Mouse (Mus musculus): ENCODE measurements around the gene Gsg1l. TPM values are rescaled to one million over a fixed set of nuclear protein-coding genes. Genes with fewer than 3 reads are reported as not detected.

The Gsg1l gene
- polyA plus RNA-seq, 1 experiment, result 0.05 TPM

- 33% methylated on average over 16 of the region's 16 CpGs for WGBS
- no peaks in the 10 kb centered on the region for H3K36me3 ChIP-seq (ENCODE audit: control insufficient read depth, insufficient read depth, low read length)
- H3K27me3 ChIP-seq (ENCODE audit: control insufficient read depth, insufficient read depth, low read length), result no peaks in the 10 kb centered on the region
- no peak for DNase-seq (ENCODE audit: low read depth in 1 of 2, low spot score in 2 of 2)
- TF ChIP-seq CTCF (IDR thresholded peaks at IDR 0.05; ENCODE audit: extremely low read depth, insufficient read depth, insufficient read length, insufficient replicate concordance) (no peak), POLR2A (IDR thresholded peaks at IDR 0.05; ENCODE audit: low read depth, low read length) (no peak)
- no peak overlapping the region for H3K4me3 ChIP-seq (ENCODE audit: extremely low read depth, insufficient read depth, insufficient read length)
- no peaks in the 10 kb centered on the region for H3K4me1 ChIP-seq (ENCODE audit: control insufficient read depth, insufficient read depth, insufficient read length)
- H3K27ac ChIP-seq (ENCODE audit: insufficient read depth, low read length), result no peak overlapping the region
Measured at GRCm38 (mm10) chr7:125933356-125934244, 148.6 kb downstream of the Gsg1l start.

GRCm38 (mm10) chr7:125931602-125932001, 150.6 kb downstream of the Gsg1l start:
- WGBS, result 77% methylated on average over 5 of the region's 5 CpGs

DNA sequence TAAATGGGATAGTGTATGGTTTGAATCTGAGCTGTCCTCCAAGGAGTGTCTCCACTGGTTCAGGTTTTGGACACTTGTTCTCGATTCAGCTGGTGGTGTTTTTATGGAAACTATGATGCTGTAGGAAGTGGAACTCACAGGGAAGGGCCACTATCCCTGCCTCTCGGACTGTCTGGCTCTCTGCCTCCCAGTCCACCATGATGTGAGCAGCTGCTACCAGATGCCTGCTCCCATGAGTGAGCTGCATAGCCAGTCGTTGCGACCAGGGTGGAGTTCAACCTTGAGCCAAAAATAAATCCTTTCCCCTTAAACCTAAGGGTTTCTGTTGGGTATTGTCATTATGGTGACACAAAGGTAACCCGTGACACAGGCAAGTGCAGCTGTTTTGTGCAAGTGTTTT, 158.2 kb downstream of the Gsg1l start:
- Histone ChIP-seq H3K27me3 (ENCODE audit: control insufficient read depth, insufficient read depth, low read length) (no peaks in the 10 kb centered on the region), H3K4me1 (ENCODE audit: control insufficient read depth, insufficient read depth, insufficient read length) (peaks cover 9% of the 10 kb centered on the region; the same call in 1 of the 2 replicates), H3K4me3 (ENCODE audit: extremely low read depth, insufficient read depth, insufficient read length) (no peak overlapping the region), H3K36me3 (ENCODE audit: control insufficient read depth, insufficient read depth, low read length) (no peaks in the 10 kb centered on the region), H3K27ac (ENCODE audit: insufficient read depth, low read length) (no peak overlapping the region)
- 83% methylated on average over 5 of the region's 5 CpGs for WGBS
- TF ChIP-seq CTCF (IDR thresholded peaks at IDR 0.05; ENCODE audit: extremely low read depth, insufficient read depth, insufficient read length, insufficient replicate concordance) (no peak), POLR2A (IDR thresholded peaks at IDR 0.05; ENCODE audit: low read depth, low read length) (no peak)
- no peak for DNase-seq (ENCODE audit: low read depth in 1 of 2, low spot score in 2 of 2)

More at GRCm38 (mm10) chr7:125931602-125932001, 150.6 kb downstream of the Gsg1l start:
- DNase-seq (ENCODE audit: low read depth in 1 of 2, low spot score in 2 of 2), result no peak
- Histone ChIP-seq H3K27ac (ENCODE audit: insufficient read depth, low read length) (no peak overlapping the region), H3K36me3 (ENCODE audit: control insufficient read depth, insufficient read depth, low read length) (no peaks in the 10 kb centered on the region), H3K4me3 (ENCODE audit: extremely low read depth, insufficient read depth, insufficient read length) (no peak overlapping the region), H3K27me3 (ENCODE audit: control insufficient read depth, insufficient read depth, low read length) (no peaks in the 10 kb centered on the region), H3K4me1 (ENCODE audit: control insufficient read depth, insufficient read depth, insufficient read length) (no peaks in the 10 kb centered on the region; the same call in 1 of the 2 replicates)
- no peak for TF ChIP-seq CTCF (IDR thresholded peaks at IDR 0.05; ENCODE audit: extremely low read depth, insufficient read depth, insufficient read length, insufficient replicate concordance)
- no peak for TF ChIP-seq POLR2A (IDR thresholded peaks at IDR 0.05; ENCODE audit: low read depth, low read length)

DNA sequence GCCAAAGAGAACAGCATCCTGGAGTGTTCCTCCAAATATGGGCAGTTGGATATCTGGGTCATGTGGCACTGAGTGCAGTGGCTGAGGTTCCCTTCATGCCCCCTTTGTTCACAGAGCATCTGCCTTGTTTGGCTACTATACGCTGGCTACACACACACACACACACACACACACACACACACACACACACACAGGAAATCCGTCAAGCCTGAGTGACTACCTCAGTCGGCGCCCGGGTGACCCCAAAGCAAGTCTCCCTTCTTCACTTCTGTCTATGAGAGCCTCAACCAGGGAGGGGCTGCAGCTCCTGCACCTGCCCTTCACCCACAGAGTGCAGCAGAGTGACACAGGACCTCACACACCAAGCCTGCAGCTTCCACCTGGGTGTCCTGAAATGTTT, 161.4 kb downstream of the Gsg1l start:
- H3K27ac ChIP-seq (ENCODE audit: insufficient read depth, low read length), result no peak overlapping the region
- no peaks in the 10 kb centered on the region for H3K36me3 ChIP-seq (ENCODE audit: control insufficient read depth, insufficient read depth, low read length)
- H3K27me3 ChIP-seq (ENCODE audit: control insufficient read depth, insufficient read depth, low read length), result no peaks in the 10 kb centered on the region
- peak; percentile 22 to 60 for DNase-seq (ENCODE audit: low read depth in 1 of 2, low spot score in 2 of 2)
- WGBS, result 9% methylated on average over 5 of the region's 5 CpGs
- no peak for TF ChIP-seq CTCF (IDR thresholded peaks at IDR 0.05; ENCODE audit: extremely low read depth, insufficient read depth, insufficient read length, insufficient replicate concordance)
- no peak for TF ChIP-seq POLR2A (IDR thresholded peaks at IDR 0.05; ENCODE audit: low read depth, low read length)
- H3K4me3 ChIP-seq (ENCODE audit: extremely low read depth, insufficient read depth, insufficient read length), result no peak overlapping the region
- H3K4me1 ChIP-seq (ENCODE audit: control insufficient read depth, insufficient read depth, insufficient read length), result peaks cover 9% of the 10 kb centered on the region; the same call in 1 of the 2 replicates

DNA sequence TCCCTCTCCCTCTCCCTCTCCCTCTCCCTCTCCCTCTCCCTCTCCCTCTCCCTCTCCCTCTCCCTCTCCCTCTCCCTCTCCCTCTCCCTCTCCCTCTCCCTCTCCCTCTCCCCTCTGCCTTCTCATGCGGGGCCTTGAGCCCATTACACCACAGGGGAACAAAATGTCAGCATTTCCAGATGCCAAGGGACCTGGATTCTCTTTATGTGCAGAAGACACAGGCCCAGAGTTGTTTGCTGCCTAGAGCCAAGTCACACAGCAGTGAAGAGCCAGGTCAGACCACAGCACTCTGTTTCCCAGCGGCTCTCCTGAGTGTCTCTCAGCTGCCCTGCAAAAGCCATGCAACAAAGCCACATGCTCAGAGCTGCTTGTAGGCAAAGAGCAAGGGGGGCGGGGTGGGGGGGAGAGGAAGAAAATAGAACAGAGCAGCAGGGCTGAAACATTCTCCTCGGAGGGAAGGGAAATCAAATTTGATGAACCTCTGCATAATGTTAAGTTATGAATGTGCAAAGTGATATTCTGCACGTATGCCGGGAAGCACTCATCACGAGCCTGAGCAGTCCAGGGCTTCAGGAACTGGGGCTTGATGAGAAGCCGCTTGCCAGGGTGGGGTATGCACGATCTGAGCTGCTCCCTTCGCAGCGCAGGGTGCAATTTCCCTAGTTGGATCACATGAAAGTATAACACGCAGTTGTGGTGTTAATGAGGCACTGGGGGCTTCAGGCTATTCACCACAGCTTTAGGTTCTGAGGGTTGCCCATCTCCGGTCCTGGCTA, 181.6 kb downstream of the Gsg1l start:
- Histone ChIP-seq H3K36me3 (ENCODE audit: control insufficient read depth, insufficient read depth, low read length) (no peaks in the 10 kb centered on the region), H3K27me3 (ENCODE audit: control insufficient read depth, insufficient read depth, low read length) (no peaks in the 10 kb centered on the region), H3K27ac (ENCODE audit: insufficient read depth, low read length) (no peak overlapping the region), H3K4me1 (ENCODE audit: control insufficient read depth, insufficient read depth, insufficient read length) (no peaks in the 10 kb centered on the region), H3K4me3 (ENCODE audit: extremely low read depth, insufficient read depth, insufficient read length) (no peak overlapping the region)
- WGBS, result 62% methylated on average over 13 of the region's 13 CpGs
- DNase-seq (ENCODE audit: low read depth in 1 of 2, low spot score in 2 of 2), result no peak
- TF ChIP-seq CTCF (IDR thresholded peaks at IDR 0.05; ENCODE audit: extremely low read depth, insufficient read depth, insufficient read length, insufficient replicate concordance) (no peak), POLR2A (IDR thresholded peaks at IDR 0.05; ENCODE audit: low read depth, low read length) (no peak)

DNA sequence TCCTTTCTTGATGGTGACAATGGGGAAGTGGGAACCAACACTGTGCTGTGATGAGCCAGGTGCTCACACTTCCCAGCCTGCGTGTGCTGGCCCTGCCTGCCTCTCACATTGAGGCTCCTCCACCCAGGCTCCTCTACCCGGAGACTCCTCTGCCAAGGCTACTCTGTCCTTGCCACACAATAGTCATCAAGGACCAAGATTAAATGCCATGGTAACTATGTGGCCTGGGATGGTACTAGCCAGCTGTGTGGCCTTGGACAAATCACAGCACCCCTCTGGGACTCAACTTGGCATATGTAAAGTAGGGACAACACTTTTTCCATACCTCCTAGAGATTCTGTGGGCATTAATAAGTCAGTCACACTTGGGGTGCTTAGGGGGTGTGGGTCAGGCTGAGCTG, 182.3 kb downstream of the Gsg1l start:
- H3K27me3 ChIP-seq (ENCODE audit: control insufficient read depth, insufficient read depth, low read length), result no peaks in the 10 kb centered on the region
- H3K4me1 ChIP-seq (ENCODE audit: control insufficient read depth, insufficient read depth, insufficient read length), result no peaks in the 10 kb centered on the region
- no peak overlapping the region for H3K27ac ChIP-seq (ENCODE audit: insufficient read depth, low read length)
- TF ChIP-seq CTCF (IDR thresholded peaks at IDR 0.05; ENCODE audit: extremely low read depth, insufficient read depth, insufficient read length, insufficient replicate concordance) (no peak), POLR2A (IDR thresholded peaks at IDR 0.05; ENCODE audit: low read depth, low read length) (no peak)
- no peak for DNase-seq (ENCODE audit: low read depth in 1 of 2, low spot score in 2 of 2)
- H3K4me3 ChIP-seq (ENCODE audit: extremely low read depth, insufficient read depth, insufficient read length), result no peak overlapping the region
- no peaks in the 10 kb centered on the region for H3K36me3 ChIP-seq (ENCODE audit: control insufficient read depth, insufficient read depth, low read length)
- 57% methylated on average over 2 of the region's 2 CpGs for WGBS
